Mouse (Mus musculus): ENCODE data around the gene Spn.

DNA sequence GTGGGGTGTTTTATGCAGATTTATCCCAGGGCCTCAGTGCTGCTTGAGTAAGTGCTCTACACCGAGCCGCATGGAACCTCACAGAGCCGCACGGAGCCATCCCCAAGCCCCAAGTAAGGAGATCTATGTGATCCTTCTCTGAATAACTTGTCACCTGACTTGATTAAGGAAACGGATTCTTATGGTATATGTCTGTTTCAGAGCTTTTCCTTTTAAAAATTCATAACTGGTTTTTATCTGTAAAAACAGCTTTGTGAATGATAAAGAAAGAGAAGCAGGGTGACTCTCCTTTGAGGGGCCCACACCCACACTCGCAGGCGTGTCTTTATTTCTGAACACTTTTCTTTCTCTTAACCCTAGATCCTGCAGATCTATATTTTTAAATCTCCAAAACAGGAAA, 1.5 kb upstream of the Spn start:
- no peak for TF ChIP-seq EP300 (IDR thresholded peaks at IDR 0.05; ENCODE audit: insufficient read depth, low read depth, low read length)
- TF ChIP-seq CTCF (IDR thresholded peaks at IDR 0.05): no peak

Data from heart, adult 2 months (tissue).